Mouse (Mus musculus) erythroblast, embryonic 14.5 days (primary cell): ENCODE measurements around the gene Ctcfl.

Source experiments
- GATA1 ChIP-seq: IDR thresholded peaks from 2 replicates; pipeline ENCODE4 v1.6.1; 2012; ENCODE audit warnings: low read length, inconsistent platforms, mixed read lengths
- TAL1 ChIP-seq: IDR thresholded peaks from 3 replicates; pipeline ENCODE4 v1.6.1; 2012; ENCODE audit warnings: low read length, inconsistent platforms, mixed read lengths

GRCm38 (mm10) chr2:173164946-173165345 is 45.6 kb upstream of the Ctcfl start:
- TF ChIP-seq TAL1 (no peak), GATA1 (no peak)
